8 mouse cellular contexts compared by ENCODE assay signal in the genomic region with DNA sequence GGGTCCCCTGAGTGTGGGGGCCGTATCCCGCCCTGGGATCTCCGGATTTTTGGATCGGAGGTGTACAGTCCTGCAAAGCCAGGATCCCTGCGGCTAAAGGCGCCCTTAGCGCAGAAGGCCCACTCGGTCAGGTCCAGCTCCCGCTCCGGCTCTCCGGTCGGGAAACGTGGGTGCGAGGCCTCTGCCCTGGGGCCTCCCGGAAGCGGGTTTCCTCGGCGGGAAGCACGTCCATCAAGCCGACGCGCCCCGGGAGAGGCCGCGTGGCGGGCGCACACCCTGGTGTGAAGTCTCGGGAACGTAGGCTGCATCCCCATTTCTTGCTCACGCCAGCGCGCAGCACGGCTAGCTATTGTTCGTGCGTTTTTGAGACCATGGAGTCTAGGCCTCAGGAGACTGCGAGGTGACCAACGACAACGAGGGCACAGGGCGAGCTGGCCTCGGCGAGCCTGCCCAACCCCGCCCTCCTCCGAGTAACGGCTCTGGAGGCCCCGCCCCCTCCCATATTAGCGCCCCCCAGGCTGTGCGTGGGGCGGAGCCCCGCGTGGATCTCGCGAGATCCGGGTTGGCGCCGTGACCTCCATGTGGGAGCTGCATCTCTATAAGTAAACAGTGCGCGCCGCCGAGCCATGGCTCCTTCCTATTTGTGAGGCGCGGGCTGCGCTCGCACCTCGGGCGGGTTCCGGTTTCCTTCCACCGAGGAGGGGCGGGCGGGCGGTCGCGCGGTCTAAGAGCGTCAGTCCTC. TPM values are rescaled to one million over a fixed set of nuclear protein-coding genes. Genes with fewer than 3 reads are reported as not detected.
DNase-seq lines count a peak whose midpoint lies in the region; ATAC-seq and TF ChIP-seq lines count a peak whose summit lies in the region.

A gene (plus strand): TSS at position 620 of the 742 bp plus-strand sequence.

- peak; percentile 90 for DNase-seq in 3T3-L1 (ENCODE audit: low read depth, low spot score)
- DNase-seq in adrenal gland, postnatal 4 days (ENCODE audit: low spot score in 2 of 2) = peak; percentile 94 to 97
- DNase-seq in embryonic facial prominence, embryonic 14.5 days (ENCODE audit: low spot score) = peak; percentile 98
- DNase-seq in heart, adult 2 months = peak; percentile 97 to 98
- DNase-seq in kidney, adult 8-10 months = peak; percentile 92 to 94
- peak; percentile 96 to 98 for DNase-seq in spleen, postnatal 10 days (ENCODE audit: low spot score in 2 of 2)

- H3K36me3 ChIP-seq in embryonic facial prominence, embryonic 14.5 days (ENCODE audit: control insufficient read depth, insufficient read depth, low read length) = 0 out of 2 replicates have a peak, but pooled peaks cover 5% of the 10 kb centered on the region
- H3K36me3 ChIP-seq in heart, adult 2 months (ENCODE audit: control insufficient read depth, insufficient read depth, low read length) = peaks cover 17% of the 10 kb centered on the region
- H3K36me3 ChIP-seq in limb, embryonic 13.5 days = no peaks in the 10 kb centered on the region
- no peaks in the 10 kb centered on the region for H3K36me3 ChIP-seq in midbrain, embryonic 16.5 days (ENCODE audit: control insufficient read depth, insufficient read depth, low read length)

- H3K4me3 ChIP-seq in embryonic facial prominence, embryonic 14.5 days (ENCODE audit: low read depth, low read length) = peak within 1 kb of the TSS; percentile 99
- H3K4me3 ChIP-seq in heart, adult 2 months = peak within 1 kb of the TSS; percentile 92
- H3K4me3 ChIP-seq in limb, embryonic 13.5 days = peak within 1 kb of the TSS; percentile 100
- H3K4me3 ChIP-seq in midbrain, embryonic 16.5 days (ENCODE audit: low read depth, low read length) = peak within 1 kb of the TSS; percentile 87

- no peaks in the 10 kb centered on the region for H3K27me3 ChIP-seq in embryonic facial prominence, embryonic 14.5 days (replicated peaks; ENCODE audit: control insufficient read depth, insufficient read depth, low read length)
- H3K27me3 ChIP-seq in heart, adult 2 months (ENCODE audit: control insufficient read depth, insufficient read depth, low read length) = no peaks in the 10 kb centered on the region
- H3K27me3 ChIP-seq in limb, embryonic 13.5 days = no peaks in the 10 kb centered on the region
- H3K27me3 ChIP-seq in midbrain, embryonic 16.5 days (ENCODE audit: control insufficient read depth, insufficient read depth, low read depth, low read length) = no peaks in the 10 kb centered on the region

- 0 out of 2 replicates have a peak, but pooled peaks have one; percentile 27 for TF ChIP-seq EP300 in heart, adult 2 months (IDR thresholded peaks at IDR 0.05; ENCODE audit: insufficient read depth, low read depth, low read length)

- peaks cover 9% of the 10 kb centered on the region for H3K79me2 ChIP-seq in heart, adult 2 months (replicated peaks; ENCODE audit: control insufficient read depth, insufficient read depth, low read length)

- H3K4me2 ChIP-seq in embryonic facial prominence, embryonic 14.5 days (ENCODE audit: low read depth, low read length) = peak within 1 kb of the TSS; percentile 78
- peak within 1 kb of the TSS; percentile 78 for H3K4me2 ChIP-seq in limb, embryonic 13.5 days (replicated peaks)
- H3K4me2 ChIP-seq in midbrain, embryonic 16.5 days (ENCODE audit: low read length) = peak within 1 kb of the TSS; percentile 84

- peak within 1 kb of the TSS; percentile 100 for H3K9ac ChIP-seq in embryonic facial prominence, embryonic 14.5 days (ENCODE audit: low read depth, low read length)
- peak within 1 kb of the TSS; percentile 99 for H3K9ac ChIP-seq in heart, adult 2 months (ENCODE audit: low read depth, low read length)
- peak within 1 kb of the TSS; percentile 99 for H3K9ac ChIP-seq in limb, embryonic 13.5 days
- H3K9ac ChIP-seq in midbrain, embryonic 16.5 days (ENCODE audit: low read depth, low read length) = peak within 1 kb of the TSS; percentile 99

- intact Hi-C loops in heart, adult 2 months (cut with DNase I) = loop anchor here (2.0 to 10.0 kb wide), 2 partner anchors 227 to 775 kb away; a partner anchor contains a TSS

- peak; percentile 87 for TF ChIP-seq POLR2A in heart, adult 2 months (IDR thresholded peaks at IDR 0.05; ENCODE audit: insufficient read depth, low read depth, low read length)

- no peaks in the 10 kb centered on the region for H3K9me3 ChIP-seq in embryonic facial prominence, embryonic 14.5 days (ENCODE audit: control insufficient read depth, low read length)
- H3K9me3 ChIP-seq in limb, embryonic 13.5 days = no peaks in the 10 kb centered on the region
- H3K9me3 ChIP-seq in midbrain, embryonic 16.5 days (replicated peaks; ENCODE audit: control insufficient read depth, low read length, poor library complexity, severe bottlenecking) = no peaks in the 10 kb centered on the region

- peaks cover 25% of the 10 kb centered on the region for H3K4me1 ChIP-seq in embryonic facial prominence, embryonic 14.5 days (ENCODE audit: control insufficient read depth, insufficient read depth, low read length)
- peaks cover 1% of the 10 kb centered on the region for H3K4me1 ChIP-seq in heart, adult 2 months (ENCODE audit: control insufficient read depth, insufficient read depth, low read length)
- peaks cover 24% of the 10 kb centered on the region for H3K4me1 ChIP-seq in limb, embryonic 13.5 days
- peaks cover 35% of the 10 kb centered on the region for H3K4me1 ChIP-seq in midbrain, embryonic 16.5 days (ENCODE audit: control insufficient read depth, insufficient read depth, low read length)

- 2% methylated on average over 54 of the region's 74 CpGs for WGBS in embryonic facial prominence, embryonic 14.5 days
- WGBS in heart, adult 2 months = 3% methylated on average over 74 of the region's 74 CpGs
- 2% methylated on average over 73 of the region's 74 CpGs for WGBS in limb, embryonic 13.5 days
- 2% methylated on average over 72 of the region's 74 CpGs for WGBS in midbrain, embryonic 16.5 days

- peak within 1 kb of the TSS; percentile 97 for H3K27ac ChIP-seq in embryonic facial prominence, embryonic 14.5 days (replicated peaks; ENCODE audit: low read depth, low read length)
- peak within 1 kb of the TSS; percentile 90 for H3K27ac ChIP-seq in heart, adult 2 months
- peak within 1 kb of the TSS; percentile 97 for H3K27ac ChIP-seq in limb, embryonic 13.5 days
- H3K27ac ChIP-seq in midbrain, embryonic 16.5 days (ENCODE audit: low read length) = peak within 1 kb of the TSS; percentile 95

- peak; percentile 97 for ATAC-seq in embryonic facial prominence, embryonic 14.5 days (ENCODE audit: low read depth)
- ATAC-seq in limb, embryonic 13.5 days (ENCODE audit: low FRiP score, low read depth) = peak; percentile 97
- peak; percentile 98 for ATAC-seq in midbrain, embryonic 16.5 days

- TF ChIP-seq CTCF in heart, adult 2 months (IDR thresholded peaks at IDR 0.05) = 0 out of 2 replicates have a peak, but pooled peaks have one; percentile 2

RNA-seq across cellular contexts. Expression of the gene that starts here (rescaled TPM):
- total RNA-seq in adrenal gland, postnatal 4 days (2021) = 10 to 100 TPM; 51.9 to 57.9 TPM
- polyA plus RNA-seq in embryonic facial prominence, embryonic 14.5 days (2014; fragmentation: Nextera tagmentation; extraction: Ambion mirVana) = 64.4 and 66.7 TPM in 2 replicates
- 10 to 100 TPM; 17.6 to 20.3 TPM for total RNA-seq in heart, adult 2 months (2021)
- polyA plus RNA-seq in heart, adult 2 months (2012; rRNA removed) = 15.9 and 27.1 TPM in 2 replicates
- polyA plus RNA-seq in limb, embryonic 13.5 days (2015; fragmentation: Nextera tagmentation; extraction: Ambion mirVana) = 69.2 and 76.7 TPM in 2 replicates
- 49.7 and 61.2 TPM in 2 replicates for polyA plus RNA-seq in midbrain, embryonic 16.5 days (2015; fragmentation: Nextera tagmentation; extraction: Ambion mirVana)

Comparison
In these comparisons a context has a peak if more than half of its experiments do, and no peak if none do; other contexts are left out.
1. Peak in every context shown above with its lines: DNase-seq, ATAC-seq, H3K4me3 ChIP-seq and H3K27ac ChIP-seq.